Mouse (Mus musculus) urinary bladder, postnatal 10 days (tissue): ENCODE results near the gene Nbeal1.

Experiments
- DNase-seq: peaks from one replicate; pipeline ENCODE4 v3.0.0; 2022; ENCODE audit warnings: low spot score

The Nbeal1 gene

GRCm38 (mm10) chr1:60343630-60344455 lies 163.4 kb downstream of the Nbeal1 start:
- DNase-seq = no peak

- no peak for DNase-seq
Observed at GRCm38 (mm10) chr1:60344670-60345069, 164.3 kb downstream of the Nbeal1 start.

- no peak for DNase-seq
Observed at GRCm38 (mm10) chr1:60345712-60346111, 165.3 kb downstream of the Nbeal1 start.

DNA sequence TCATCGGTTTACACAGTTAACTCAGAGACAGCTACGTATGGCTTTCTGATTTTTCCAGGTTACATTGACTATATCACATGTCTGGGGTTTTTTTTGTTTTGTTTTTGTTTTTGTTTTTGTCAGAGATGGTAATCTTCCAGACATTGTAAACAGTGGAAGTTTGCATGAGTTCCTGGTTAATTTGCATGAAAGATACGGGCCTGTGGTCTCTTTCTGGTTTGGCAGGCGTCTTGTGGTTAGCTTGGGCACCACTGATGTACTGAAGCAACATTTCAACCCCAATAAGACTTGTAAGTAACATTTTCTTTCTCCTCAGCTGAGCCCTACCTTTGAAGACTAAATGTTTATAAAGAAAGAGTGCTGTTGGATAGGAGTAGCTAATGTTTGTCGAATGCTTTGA lies 172.4 kb downstream of the Nbeal1 start:
- DNase-seq = no peak

GRCm38 (mm10) chr1:60361626-60362025 lies 181.2 kb downstream of the Nbeal1 start:
- no peak for DNase-seq

- no peak for DNase-seq
Observed at GRCm38 (mm10) chr1:60376556-60376955, 196.2 kb downstream of the Nbeal1 start.

- DNase-seq = no peak
Observed at GRCm38 (mm10) chr1:60381910-60382309, 201.5 kb downstream of the Nbeal1 start.
